Mouse (Mus musculus) natural killer cell, adult 2 months (primary cell): ENCODE measurements around the gene Tmem37.

ENCODE experiments used
- DNase-seq, 2 experiments: peaks; one replicate each; pipeline ENCODE4 v3.0.0; 2022; ENCODE audit warnings: low spot score in 2 of 2

Tmem37 gene

DNA sequence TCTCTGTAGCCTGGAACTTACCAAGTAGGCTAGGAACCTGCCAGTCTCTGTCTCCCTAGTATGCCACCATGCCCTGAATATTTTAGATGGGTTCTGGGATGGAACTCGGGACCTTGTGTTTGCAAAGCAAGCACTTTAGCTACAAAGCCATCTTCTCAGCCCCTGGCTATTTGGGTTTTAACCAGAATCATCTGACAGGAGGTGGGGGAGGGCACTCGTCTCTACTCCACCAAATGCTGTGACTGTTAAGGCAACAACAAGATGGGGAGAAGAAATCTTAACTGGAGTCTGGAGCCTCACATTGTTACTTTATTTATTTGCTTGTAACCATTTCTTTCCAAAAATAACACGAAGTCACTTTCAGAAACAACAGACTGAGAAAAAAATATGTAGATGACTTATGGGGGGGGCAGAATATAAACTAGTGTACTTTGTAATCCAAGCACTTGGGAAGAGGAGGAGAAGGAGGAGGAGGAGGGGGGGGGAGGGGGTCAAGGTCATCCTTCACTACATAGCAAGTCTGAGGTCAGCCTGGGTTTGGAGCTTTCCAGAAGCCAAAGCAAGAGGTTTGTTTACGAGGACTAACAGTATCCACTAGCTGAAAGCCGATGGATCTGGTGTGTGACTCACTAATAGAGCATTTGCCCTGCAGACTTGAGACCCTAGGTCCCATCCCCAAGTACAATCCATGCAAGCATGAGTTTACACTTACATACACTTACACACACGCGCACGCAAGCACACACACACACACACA lies 16.0 kb downstream of the Tmem37 start:
- no peak for DNase-seq

- DNase-seq: peak in 1 of 2 experiments; percentile 16
Observed at GRCm38 (mm10) chr1:120057044-120057443, 16.8 kb downstream of the Tmem37 start.

DNA sequence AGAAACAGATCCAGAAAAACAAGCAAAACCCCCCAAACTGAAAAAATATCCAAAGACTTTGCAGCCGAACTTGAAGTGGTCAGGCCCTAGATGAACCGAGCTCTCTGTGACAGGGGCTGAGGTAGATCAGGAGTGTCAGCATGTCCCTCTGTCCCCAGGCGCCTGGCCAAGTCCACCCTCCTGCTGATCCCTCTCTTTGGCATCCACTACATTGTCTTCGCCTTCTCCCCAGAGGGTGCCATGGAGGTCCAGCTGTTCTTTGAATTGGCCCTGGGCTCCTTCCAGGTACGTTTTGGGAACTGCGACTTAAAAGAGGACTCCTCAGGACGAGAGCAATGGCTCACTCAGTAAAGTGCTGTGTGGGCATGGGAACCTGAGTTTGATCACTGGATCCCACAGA lies 17.6 kb downstream of the Tmem37 start:
- no peak for DNase-seq

DNA sequence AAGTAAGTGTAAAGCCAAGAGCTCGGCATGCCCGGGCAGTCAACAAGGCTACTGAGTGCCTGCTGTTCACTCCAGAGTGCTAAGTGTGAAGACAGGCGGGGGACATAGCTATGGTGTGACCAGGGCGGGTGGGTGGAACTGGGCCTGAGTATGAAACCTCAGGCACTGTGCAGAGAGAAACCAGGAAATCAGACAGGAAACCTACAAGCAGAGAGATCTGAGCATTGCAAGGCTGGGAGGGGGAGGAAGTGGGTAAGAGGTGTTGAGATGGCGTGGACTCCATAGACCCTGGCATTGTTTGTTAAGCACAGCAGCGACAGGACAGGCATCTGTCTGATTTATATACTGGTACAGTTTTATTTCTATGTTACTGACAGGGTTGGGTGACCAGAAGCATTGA lies 18.4 kb downstream of the Tmem37 start:
- DNase-seq: peak; percentile 72 to 88

- DNase-seq: peak in 1 of 2 experiments; percentile 6
Observed at GRCm38 (mm10) chr1:120054997-120055396, 18.9 kb downstream of the Tmem37 start.

DNA sequence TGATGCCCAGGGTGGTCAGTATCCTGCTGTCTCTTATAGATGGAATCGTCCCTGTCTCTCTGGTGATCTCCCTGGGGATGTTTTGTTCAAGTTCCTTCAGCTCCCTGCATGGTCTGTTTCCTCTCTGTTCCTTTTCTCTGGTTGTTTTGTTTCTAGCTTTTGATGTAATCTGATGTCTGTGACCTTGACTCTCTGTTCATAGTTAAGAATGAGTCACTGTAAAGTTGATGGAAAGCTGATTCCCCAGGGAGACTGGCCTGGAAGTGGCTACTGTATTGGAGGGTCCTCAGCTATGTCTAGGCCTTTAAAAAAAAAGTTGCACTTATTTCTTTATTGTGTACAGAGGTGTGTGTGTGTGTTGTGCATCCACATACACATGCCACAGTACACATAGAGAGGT lies 22.8 kb downstream of the Tmem37 start:
- DNase-seq: no peak

DNA sequence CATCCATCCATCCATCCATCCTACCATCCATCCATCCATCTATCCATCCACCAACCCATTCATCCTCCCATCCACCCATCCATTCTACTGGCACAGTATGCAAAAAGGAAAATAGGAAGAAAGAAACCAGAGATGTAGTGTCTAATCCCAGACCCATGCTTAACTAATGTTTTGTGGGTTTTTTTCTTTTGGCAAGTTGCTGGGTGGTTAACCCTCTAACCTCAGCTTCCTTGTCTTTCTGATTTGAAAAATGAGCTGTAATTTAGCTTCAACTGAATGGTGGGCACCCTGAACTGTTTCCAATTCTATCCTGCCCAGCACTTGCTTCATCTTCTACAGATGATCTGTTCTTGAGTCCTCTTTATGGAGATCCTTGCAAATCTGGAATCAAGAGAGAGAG lies 26.5 kb downstream of the Tmem37 start:
- DNase-seq: no peak

- DNase-seq: no peak
Observed at GRCm38 (mm10) chr1:120044584-120044983, 29.3 kb downstream of the Tmem37 start.

GRCm38 (mm10) chr1:120042421-120042820 lies 31.5 kb downstream of the Tmem37 start:
- DNase-seq: no peak

DNA sequence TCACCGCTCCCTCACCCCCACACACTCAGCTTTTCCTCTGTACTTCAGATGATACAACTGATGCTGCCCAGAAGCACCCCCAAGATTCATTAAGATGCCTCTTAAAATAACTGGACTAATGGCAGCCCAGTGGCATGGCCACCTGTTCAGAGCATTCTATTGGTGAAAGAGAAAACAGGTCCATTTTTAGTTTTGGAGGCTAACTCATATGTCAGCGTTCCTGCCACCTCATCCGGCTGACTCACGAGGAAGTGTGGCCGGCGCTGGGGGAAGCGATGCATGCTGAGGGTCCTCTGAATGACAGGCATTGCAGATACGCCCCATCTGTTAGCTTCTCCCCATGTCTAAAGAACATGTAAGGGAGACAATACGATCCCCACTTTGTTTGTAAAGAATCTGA lies 35.3 kb downstream of the Tmem37 start:
- DNase-seq: no peak

DNA sequence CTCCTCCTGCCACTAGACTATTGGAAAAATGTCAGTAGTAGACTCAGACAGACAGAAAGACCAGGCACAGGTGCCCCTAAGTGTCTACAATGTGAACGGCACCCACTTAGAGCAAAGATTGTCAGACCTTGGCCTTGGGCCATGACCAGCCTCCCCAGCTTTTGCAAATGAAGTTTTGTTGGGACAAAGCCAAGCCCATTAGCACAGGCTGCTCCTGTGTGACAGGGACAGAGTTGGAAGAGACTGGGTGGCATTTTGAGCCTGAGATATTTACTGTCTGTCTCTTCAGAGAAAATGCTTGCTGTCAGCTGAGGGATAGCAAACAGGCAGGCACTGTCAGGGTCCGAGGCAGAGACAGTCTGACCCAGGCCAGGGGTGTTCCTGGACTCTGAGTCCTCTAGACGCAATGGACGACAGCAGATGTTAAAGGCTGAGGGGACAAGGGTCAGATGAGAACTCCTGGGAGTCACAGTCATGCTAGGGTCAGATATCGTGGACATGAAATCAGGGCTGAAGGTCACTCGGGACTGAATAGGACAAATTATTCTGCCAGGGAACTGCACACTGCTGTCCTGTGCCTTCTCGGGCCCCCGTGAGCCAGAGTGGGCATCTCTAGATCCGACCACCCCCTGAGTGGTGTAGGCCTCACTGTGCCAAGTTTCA lies 36.7 kb downstream of the Tmem37 start:
- no peak for DNase-seq

GRCm38 (mm10) chr1:120035456-120036034 lies 38.3 kb downstream of the Tmem37 start:
- DNase-seq: no peak

GRCm38 (mm10) chr1:120034793-120035192 lies 39.1 kb downstream of the Tmem37 start:
- no peak for DNase-seq

- no peak for DNase-seq
Observed at GRCm38 (mm10) chr1:120033469-120033854, 40.4 kb downstream of the Tmem37 start.

DNA sequence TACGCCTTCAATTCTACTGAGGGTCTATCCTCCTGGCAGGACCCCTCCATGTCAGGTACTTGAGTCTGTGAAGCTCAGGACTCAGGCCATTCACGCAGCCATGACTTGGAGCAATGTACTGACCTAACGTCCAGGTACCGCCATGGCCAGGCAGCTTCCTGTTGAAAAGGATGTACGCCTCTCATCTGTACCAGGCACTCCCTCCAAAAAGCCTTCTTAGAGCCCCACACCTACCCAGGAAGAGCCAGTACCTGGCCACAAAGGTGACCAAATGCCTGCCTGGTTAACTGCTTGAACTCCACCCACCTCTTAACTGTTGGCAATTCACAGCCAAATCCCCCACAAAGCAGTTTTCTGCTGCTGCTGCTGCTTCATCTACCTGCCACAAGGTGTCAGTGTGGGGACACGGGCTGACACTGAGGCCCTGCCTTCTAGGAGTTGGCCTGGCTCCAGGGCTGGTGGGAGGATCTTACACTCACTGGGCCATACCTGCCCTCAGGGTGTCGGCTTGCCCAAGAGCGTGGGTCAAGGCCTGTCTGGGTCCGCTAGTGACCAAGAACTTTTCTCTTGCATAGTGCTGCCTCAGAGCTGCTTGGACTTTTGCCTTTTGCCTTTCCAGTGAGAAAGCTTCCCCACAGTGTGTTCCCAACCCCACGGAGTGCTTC lies 40.9 kb downstream of the Tmem37 start:
- DNase-seq: peak; percentile 71 to 78

GRCm38 (mm10) chr1:120030474-120030873 lies 43.4 kb downstream of the Tmem37 start:
- DNase-seq: no peak

DNA sequence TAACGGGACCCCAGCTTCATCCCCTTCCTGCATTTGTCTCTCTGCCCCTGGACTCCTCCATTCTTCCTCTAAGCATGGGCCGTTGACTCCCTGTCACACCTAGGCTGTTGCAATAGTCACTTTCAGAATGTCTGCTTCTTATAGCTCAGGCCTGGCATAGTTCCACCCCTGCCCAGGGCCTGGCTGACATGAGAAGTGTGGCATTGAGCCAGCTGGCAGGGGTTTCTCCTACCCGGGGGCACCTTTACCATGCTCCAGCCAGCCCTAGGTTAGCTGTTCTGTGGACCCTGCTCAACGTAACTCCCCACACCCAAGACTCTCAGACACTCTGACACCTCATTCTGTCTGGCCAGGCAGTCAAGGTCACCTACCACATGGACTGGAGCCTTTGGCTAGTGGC lies 46.2 kb downstream of the Tmem37 start:
- no peak for DNase-seq

DNA sequence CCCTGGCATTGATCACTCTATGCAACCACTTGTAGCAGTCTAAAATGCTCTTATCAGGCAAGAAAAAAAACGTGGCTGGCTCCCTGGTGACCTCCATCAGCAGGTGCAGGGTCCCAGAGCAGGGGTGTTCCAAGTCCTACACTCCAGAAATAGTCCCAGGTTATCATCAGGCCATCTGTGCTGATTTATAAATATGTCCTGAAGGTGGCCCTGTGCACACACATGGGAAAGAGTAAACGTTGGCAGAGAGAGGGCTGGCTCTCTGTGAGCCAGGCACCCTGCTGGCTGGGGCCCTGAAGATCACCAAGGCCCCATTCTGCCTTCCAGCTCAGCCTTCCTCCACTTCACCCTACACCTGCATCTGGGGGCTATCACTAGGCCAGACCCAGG lies 48.8 kb downstream of the Tmem37 start:
- no peak for DNase-seq

DNA sequence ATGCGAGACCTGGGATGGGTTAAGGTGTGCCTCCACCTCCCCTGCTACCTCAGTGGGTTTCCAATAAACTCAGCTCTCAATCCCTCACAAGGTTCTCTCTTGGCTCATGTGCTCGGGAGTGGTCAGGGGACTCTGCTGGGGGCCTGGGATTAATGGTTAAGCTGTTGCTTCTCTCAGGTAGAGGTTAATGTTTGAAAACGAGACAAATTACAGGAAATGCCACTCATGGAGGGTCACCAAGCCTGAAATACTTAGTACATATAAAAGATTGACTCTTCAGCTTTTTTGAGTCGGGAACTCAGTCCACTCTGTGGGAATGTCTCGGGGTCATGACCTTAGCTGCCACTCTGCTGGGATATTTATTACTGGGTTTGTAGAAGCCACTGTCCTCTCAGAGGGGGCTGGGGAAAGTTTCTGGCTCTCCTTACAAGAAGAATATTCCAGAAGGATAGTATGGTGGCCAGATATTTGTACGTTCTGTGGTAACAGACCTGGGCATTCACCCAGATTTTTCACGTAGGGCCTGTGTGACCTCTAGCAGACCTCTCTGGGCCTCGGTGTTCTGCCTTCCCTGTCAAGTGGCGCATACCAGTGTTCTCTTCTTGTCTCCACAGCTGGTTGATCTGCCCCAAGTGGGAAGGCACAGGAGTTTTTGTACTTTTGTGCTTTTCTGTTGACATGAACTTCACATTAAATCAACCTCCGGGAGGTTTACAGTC lies 49.4 kb downstream of the Tmem37 start:
- no peak for DNase-seq

DNA sequence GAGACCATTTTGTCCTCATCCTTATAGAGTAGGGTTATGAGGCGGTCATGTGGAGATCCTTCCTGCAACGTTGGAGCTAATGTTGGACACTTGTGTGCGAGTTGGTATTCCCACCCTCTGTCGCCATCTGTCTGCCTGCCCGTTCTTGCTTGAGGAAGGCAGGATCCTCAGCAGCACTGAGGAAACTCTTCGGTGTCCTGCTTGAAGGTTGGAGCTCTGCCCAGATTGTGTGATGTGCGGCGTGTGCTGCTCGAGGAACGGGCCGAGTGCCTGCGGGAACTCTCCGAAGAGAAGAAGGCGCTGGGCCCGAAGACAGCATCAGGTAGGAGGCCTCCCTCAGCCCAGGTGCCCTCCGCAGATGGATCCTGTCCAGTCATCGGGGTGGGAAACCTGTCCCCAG lies 51.9 kb downstream of the Tmem37 start:
- no peak for DNase-seq

GRCm38 (mm10) chr1:120020322-120020897 lies 53.5 kb downstream of the Tmem37 start:
- no peak for DNase-seq

- DNase-seq: no peak
Observed at GRCm38 (mm10) chr1:120019428-120019827, 54.4 kb downstream of the Tmem37 start.
